Mouse (Mus musculus) CH12.LX (cell line): ENCODE measurements around the gene Uggt1. TPM values are rescaled to one million over a fixed set of nuclear protein-coding genes. Genes with fewer than 3 reads are reported as not detected.

Experiments used
- DNase-seq: peaks from one replicate; pipeline ENCODE4 v3.0.0-alpha.2; 2013; ENCODE audit errors: extremely low read depth
- H3K27ac ChIP-seq: 2 replicates; pipeline ENCODE4 v1.5.1; 2012; ENCODE audit warnings: low read depth, mild to moderate bottlenecking, control low read depth, moderate library complexity; ENCODE audit not compliant: insufficient read depth
- H3K27me3 ChIP-seq: replicated peaks from 2 replicates; pipeline ENCODE3; 2012; ENCODE audit warnings: inconsistent platforms
- H3K36me3 ChIP-seq, 2 experiments: replicated peaks in 1 of 2; 2 replicates each; pipeline versions ENCODE3 to v1.6.1; 2012; ENCODE audit warnings: inconsistent platforms in 1 of 2, low read length in 1 of 2, mild to moderate bottlenecking in 1 of 2, mixed read lengths in 1 of 2, moderate library complexity in 1 of 2; ENCODE audit not compliant: control insufficient read depth in 1 of 2, insufficient read depth in 1 of 2
- H3K4me1 ChIP-seq, 2 experiments: 2 replicates each; pipeline ENCODE4 v1.6.1; 2012; ENCODE audit warnings: inconsistent platforms in 1 of 2, moderate library complexity in 1 of 2; ENCODE audit not compliant: insufficient read depth in 2 of 2, control insufficient read depth in 1 of 2
- H3K4me2 ChIP-seq: 2 replicates; pipeline ENCODE4 v1.6.1; 2012; ENCODE audit warnings: low read depth, mild to moderate bottlenecking, control low read depth; ENCODE audit not compliant: poor library complexity, insufficient read depth, severe bottlenecking
- H3K4me3 ChIP-seq, 3 experiments: fragments of 150-350 bp in 1 of 3; sonication (generic) in 1 of 3; replicated peaks in 1 of 3; 2 replicates each; pipeline versions ENCODE3 to v1.5.1; 2011 to 2012; ENCODE audit warnings: low read depth in 2 of 3, low read length in 2 of 3, mild to moderate bottlenecking in 2 of 3, moderate library complexity in 2 of 3, control low read depth in 1 of 3, improper control_type of control experiment in 1 of 3, inconsistent platforms in 1 of 3, mixed read lengths in 1 of 3; ENCODE audit not compliant: poor library complexity in 1 of 3
- H3K79me2 ChIP-seq: replicated peaks from 2 replicates; pipeline ENCODE4 v1.6.1; 2012; ENCODE audit warnings: mild to moderate bottlenecking, moderate library complexity; ENCODE audit not compliant: control insufficient read depth, poor library complexity, insufficient read depth, severe bottlenecking; ENCODE audit errors: extremely low read depth
- H3K9ac ChIP-seq: 2 replicates; pipeline ENCODE4 v1.6.1; 2012; ENCODE audit warnings: low read depth, mild to moderate bottlenecking, control low read depth, moderate library complexity; ENCODE audit not compliant: insufficient read depth
- H3K9me3 ChIP-seq: replicated peaks from 2 replicates; pipeline ENCODE3; 2012; ENCODE audit warnings: low read length, inconsistent platforms, mixed read lengths
- CHD2 ChIP-seq: IDR thresholded peaks from 2 replicates; pipeline ENCODE4 v1.6.1; 2011; ENCODE audit warnings: low read length, improper control_type of control experiment
- ELF1 ChIP-seq: IDR thresholded peaks from 2 replicates; pipeline ENCODE4 v1.6.1; 2014; ENCODE audit warnings: low read depth, mild to moderate bottlenecking, inconsistent platforms, low read length, improper control_type of control experiment
- MAX ChIP-seq: IDR thresholded peaks from 2 replicates; pipeline ENCODE4 v1.6.1; 2011; ENCODE audit warnings: low read length, improper control_type of control experiment
- MXI1 ChIP-seq: IDR thresholded peaks from 2 replicates; pipeline ENCODE4 v1.6.1; 2011; ENCODE audit warnings: mild to moderate bottlenecking, low read depth, low read length, improper control_type of control experiment
- NELFE ChIP-seq: IDR thresholded peaks from 2 replicates; pipeline ENCODE4 v1.6.1; 2011; ENCODE audit warnings: low read depth, low read length, improper control_type of control experiment
- NRF1 ChIP-seq: IDR thresholded peaks from 2 replicates; pipeline ENCODE4 v1.6.1; 2014; ENCODE audit warnings: low read depth, mild to moderate bottlenecking, inconsistent platforms, low read length, improper control_type of control experiment, moderate library complexity
- PAX5 ChIP-seq: IDR thresholded peaks from 2 replicates; pipeline ENCODE4 v1.6.1; 2012; ENCODE audit warnings: low read length, inconsistent platforms, mixed read lengths
- POLR2A ChIP-seq: IDR thresholded peaks from 2 replicates; pipeline ENCODE4 v1.6.1; 2011; ENCODE audit warnings: low read depth, mild to moderate bottlenecking, improper control_type of control experiment, low read length
- SIN3A ChIP-seq: IDR thresholded peaks from 2 replicates; pipeline ENCODE4 v1.6.1; 2012; ENCODE audit warnings: low read length, improper control_type of control experiment, inconsistent platforms
- SMC3 ChIP-seq: IDR thresholded peaks from 2 replicates; pipeline ENCODE4 v1.6.1; 2011; ENCODE audit warnings: low read depth, low read length, improper control_type of control experiment
- TCF12 ChIP-seq: IDR thresholded peaks from 2 replicates; pipeline ENCODE4 v1.6.1; 2014; ENCODE audit warnings: low read depth, mild to moderate bottlenecking, inconsistent platforms, low read length, improper control_type of control experiment
- USF2 ChIP-seq: conservative IDR thresholded peaks from 2 replicates; pipeline ENCODE4 v1.6.1; 2011; ENCODE audit warnings: low read depth, low read length, improper control_type of control experiment
- ZMIZ1 ChIP-seq: IDR thresholded peaks from 2 replicates; pipeline ENCODE4 v1.6.1; 2012; ENCODE audit warnings: low read depth, mild to moderate bottlenecking, inconsistent platforms, low read length, improper control_type of control experiment
- dilution Hi-C: fragments of 300-500 bp; cut with MboI; formaldehyde crosslinking; loops from 2 replicates; pipeline ENCODE4 v1.14.3; 2020; ENCODE audit warnings: low sequenced_read_pairs; ENCODE audit not compliant: extremely low pct_unique_long_range_greater_than_20kb, extremely low pct_ligation_motif_present
- in situ Hi-C: fragments of 300-500 bp; cut with MboI; formaldehyde crosslinking; loops from 3 replicates; pipeline ENCODE4 v1.14.3; 2019; ENCODE audit warnings: low sequenced_read_pairs, low pct_ligation_motif_present, low pct_unique_long_range_greater_than_20kb, mixed read lengths
- polyA plus RNA-seq: library from polyadenylated mRNA; unstranded; fragments of >175 nt; gene quantifications from 2 replicates; pipeline ENCODE4 v1.2.1, GENCODE M21; 2012; ENCODE audit warnings: low read depth; ENCODE audit not compliant: insufficient read length
- total RNA-seq, 2 experiments: library from RNA; depleted of rRNA; stranded (reverse); fragments of 300-350 nt in 1 of 2; fragments of >200 nt in 1 of 2; gene quantifications; 2 replicates each; pipeline ENCODE4 v1.2.3; 2012 to 2014

Uggt1 gene
- total and polyA plus RNA-seq, 3 experiments = 35.3 to 41.2 (median 39.5) TPM

DNA sequence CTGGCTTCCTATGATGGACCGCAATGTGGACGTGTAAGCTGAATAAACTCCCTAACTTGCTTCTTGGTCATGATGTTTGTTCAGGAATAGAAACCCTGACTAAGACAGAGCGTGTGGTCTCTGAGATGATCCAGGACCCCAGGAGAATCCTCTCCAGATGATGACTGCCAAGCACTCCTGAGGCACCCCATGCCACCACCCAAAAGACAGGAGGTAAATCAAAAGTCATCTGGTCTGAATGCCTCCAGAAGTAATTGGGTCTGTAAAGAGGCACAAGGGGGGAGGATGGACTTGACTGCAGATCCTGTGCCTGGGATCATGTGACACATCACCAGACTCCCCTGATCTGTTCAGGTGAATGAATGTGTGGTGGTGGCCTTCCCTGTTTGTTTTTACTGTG, 131.9 kb downstream of the Uggt1 start:
- dilution Hi-C loops = no loop called here
- no peaks in the 10 kb centered on the region for H3K27me3 ChIP-seq
- no peak for DNase-seq
- TF ChIP-seq CHD2 = no peak
- TF ChIP-seq, all 38 proteins: peak for 0
- Histone ChIP-seq H3K79me2 (no peaks in the 10 kb centered on the region), H3K4me2 (no peak overlapping the region), H3K9ac (no peak overlapping the region), H3K4me1 (peaks cover 3 to 13% of the 10 kb centered on the region in 2 experiments; a peak in 2 of 4 replicates), H3K36me3 (no peaks in the 10 kb centered on the region), H3K27ac (no peak overlapping the region), H3K9me3 (no peaks in the 10 kb centered on the region), H3K4me3 (no peak overlapping the region)
- in situ Hi-C loops = loop anchor here (5.0 kb wide), 1 partner anchor 45 kb away; the partner anchor contains the start of gene Hs6st1

DNA sequence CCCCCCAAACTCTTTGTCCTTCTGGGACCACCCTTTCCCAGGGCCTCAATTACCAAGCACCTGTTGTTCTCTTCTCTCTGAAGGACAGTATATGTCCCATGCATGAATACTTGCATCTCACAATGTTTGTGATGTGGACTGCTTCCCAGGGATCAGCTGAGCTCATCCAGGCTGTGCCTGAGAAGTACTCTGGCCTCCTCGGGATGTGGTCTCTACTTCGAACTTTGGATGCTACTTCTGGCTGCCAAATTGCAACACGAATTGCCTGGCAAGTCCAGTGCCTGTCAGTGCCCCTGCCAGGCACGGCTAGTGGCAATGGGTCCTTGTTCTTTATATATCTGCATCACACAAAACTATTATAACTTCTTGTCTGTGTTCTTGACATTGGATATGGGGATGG, 134.5 kb downstream of the Uggt1 start:
- H3K4me1 ChIP-seq = peaks cover 3 to 15% of the 10 kb centered on the region in 2 experiments; a peak in 2 of 4 replicates
- in situ Hi-C loops (loop anchor here (5.0 kb wide), 1 partner anchor 43 kb away; the partner anchor contains the start of gene Hs6st1), dilution Hi-C loops (no loop called here)
- no peaks in the 10 kb centered on the region for H3K79me2 ChIP-seq
- DNase-seq = no peak
- H3K9me3 ChIP-seq = no peaks in the 10 kb centered on the region
- TF ChIP-seq USF2 (no peak), MXI1 (no peak), NELFE (no peak), ZMIZ1 (no peak), NRF1 (no peak), MAX (no peak), PAX5 (no peak)
- no peak overlapping the region for H3K9ac ChIP-seq
- H3K4me2 ChIP-seq = no peak overlapping the region
- H3K27ac ChIP-seq = no peak overlapping the region
- no peak overlapping the region for H3K4me3 ChIP-seq
- H3K36me3 ChIP-seq = peaks cover 8 to 17% of the 10 kb centered on the region in 2 experiments
- no peaks in the 10 kb centered on the region for H3K27me3 ChIP-seq

DNA sequence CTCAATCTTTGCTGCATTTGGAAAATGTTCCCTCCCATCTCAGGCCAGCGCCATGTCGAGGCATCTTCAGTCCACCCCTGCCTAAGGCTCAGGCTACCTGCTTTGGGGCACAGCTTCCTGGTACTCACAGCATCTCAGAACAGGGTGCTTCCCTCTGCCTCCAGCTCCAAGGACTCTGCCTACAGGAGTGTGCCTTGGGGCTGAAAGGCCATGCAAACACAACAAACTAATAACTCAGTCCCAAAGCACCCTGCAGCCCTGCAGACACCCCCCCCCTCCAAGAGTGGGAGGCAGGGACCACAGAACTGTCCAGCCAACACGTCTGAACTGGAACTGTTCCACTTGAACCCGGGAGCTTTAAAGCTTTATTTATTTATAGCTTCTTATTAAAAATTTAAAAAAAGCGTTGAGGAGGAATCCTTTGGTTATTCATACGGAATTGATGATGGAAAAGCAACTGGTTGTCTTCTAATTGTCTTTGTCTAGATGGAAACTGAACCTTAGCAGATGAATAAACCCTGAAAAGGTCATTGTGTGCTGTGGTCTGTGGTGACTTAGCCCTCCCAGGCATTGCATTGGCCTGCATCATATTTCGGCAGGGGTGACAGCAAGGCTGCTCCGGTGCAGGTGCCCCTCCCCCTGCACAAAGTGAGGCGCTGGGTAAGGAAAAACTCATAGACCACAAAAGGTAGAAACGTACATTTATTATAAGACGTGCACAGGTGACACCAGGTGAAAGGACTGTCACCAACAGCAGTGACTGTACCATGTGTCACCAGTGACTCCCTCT, 138.4 kb downstream of the Uggt1 start:
- H3K9me3 ChIP-seq = no peaks in the 10 kb centered on the region
- no peak overlapping the region for H3K27ac ChIP-seq
- H3K36me3 ChIP-seq = peaks cover 33 to 53% of the 10 kb centered on the region in 2 experiments
- H3K4me1 ChIP-seq = peaks cover 0 to 7% of the 10 kb centered on the region in 2 experiments; a peak in 2 of 4 replicates
- no peak overlapping the region for H3K9ac ChIP-seq
- no peak overlapping the region for H3K4me3 ChIP-seq
- no peaks in the 10 kb centered on the region for H3K79me2 ChIP-seq
- no peaks in the 10 kb centered on the region for H3K27me3 ChIP-seq
- no peak overlapping the region for H3K4me2 ChIP-seq
- no peak for DNase-seq
- in situ Hi-C loops (no loop called here), dilution Hi-C loops (no loop called here)
- TF ChIP-seq ELF1 (no peak), SIN3A (no peak), TCF12 (no peak), SMC3 (no peak), POLR2A (no peak)
